Comparison of ENCODE assay signal across 8 mouse cellular contexts in genomic region chr11:62249266-62250037, GRCm38 (mm10). TPM values are rescaled to one million over a fixed set of nuclear protein-coding genes. Genes with fewer than 3 reads are reported as not detected.
A peak's percentile ranks its signal among the peaks of the same experiment; 100 is the strongest.
DNase-seq lines count a peak whose midpoint lies in the region; ATAC-seq lines count a peak whose summit lies in the region.

No protein-coding gene starts in this region.

- WGBS in neural tube, embryonic 11.5 days, result 3% methylated on average over 35 of the region's 35 CpGs
- WGBS in forebrain, embryonic 10.5 days, result 3% methylated on average over 35 of the region's 35 CpGs
- WGBS in intestine, embryonic 15.5 days, result 6% methylated on average over 35 of the region's 35 CpGs
- 6% methylated on average over 35 of the region's 35 CpGs for whole genome bisulfite sequencing in liver, embryonic 16.5 days (ENCODE audit: insufficient replicate concordance)
- 2% methylated on average over 35 of the region's 35 CpGs for WGBS in neural tube, embryonic 14.5 days

- ATAC-seq in neural tube, embryonic 11.5 days (ENCODE audit: insufficient read depth, low FRiP score, low TSS enrichment), result no peak
- ATAC-seq in intestine, embryonic 15.5 days, result peak; percentile 33
- ATAC-seq in liver, embryonic 16.5 days (ENCODE audit: low read depth), result no peak
- ATAC-seq in neural tube, embryonic 14.5 days (ENCODE audit: low read depth), result peak; percentile 10; the same call in 1 of the 2 replicates

- H3K27me3 ChIP-seq in neural tube, embryonic 11.5 days (ENCODE audit: control insufficient read depth, insufficient read depth, low read length), result peaks cover 12% of the 10 kb centered on the region
- H3K27me3 ChIP-seq in forebrain, embryonic 10.5 days (ENCODE audit: poor library complexity, severe bottlenecking), result peaks cover 60% of the 10 kb centered on the region
- H3K27me3 ChIP-seq in intestine, embryonic 15.5 days (replicated peaks), result peaks cover 7% of the 10 kb centered on the region; the same call in 1 of the 2 replicates
- H3K27me3 ChIP-seq in liver, embryonic 16.5 days (ENCODE audit: control insufficient read depth, insufficient read depth, low read depth, low read length), result peaks cover 45% of the 10 kb centered on the region
- peaks cover 17% of the 10 kb centered on the region; the same call in 1 of the 2 replicates for H3K27me3 ChIP-seq in neural tube, embryonic 14.5 days (ENCODE audit: control insufficient read depth, insufficient read depth, low read length)

- no peaks in the 10 kb centered on the region for H3K4me1 ChIP-seq in neural tube, embryonic 11.5 days (ENCODE audit: control insufficient read depth, insufficient read depth, low read length)
- H3K4me1 ChIP-seq in forebrain, embryonic 10.5 days, result peaks cover 37% of the 10 kb centered on the region
- peaks cover 20% of the 10 kb centered on the region for H3K4me1 ChIP-seq in intestine, embryonic 15.5 days (replicated peaks)
- H3K4me1 ChIP-seq in liver, embryonic 16.5 days (ENCODE audit: control insufficient read depth, low read depth, low read length), result peaks cover 7% of the 10 kb centered on the region
- no peaks in the 10 kb centered on the region for H3K4me1 ChIP-seq in neural tube, embryonic 14.5 days (ENCODE audit: control insufficient read depth, insufficient read depth, low read length)

- no peaks in the 10 kb centered on the region for H3K9me3 ChIP-seq in neural tube, embryonic 11.5 days (ENCODE audit: control insufficient read depth, low read length)
- peaks cover 15% of the 10 kb centered on the region; the same call in 1 of the 2 replicates for H3K9me3 ChIP-seq in forebrain, embryonic 10.5 days
- no peaks in the 10 kb centered on the region for H3K9me3 ChIP-seq in intestine, embryonic 15.5 days
- H3K9me3 ChIP-seq in liver, embryonic 16.5 days (replicated peaks; ENCODE audit: control insufficient read depth, low read length), result no peaks in the 10 kb centered on the region
- no peaks in the 10 kb centered on the region for H3K9me3 ChIP-seq in neural tube, embryonic 14.5 days (ENCODE audit: control insufficient read depth, low read length)

- H3K4me2 ChIP-seq in neural tube, embryonic 11.5 days (ENCODE audit: low read depth), result peak overlapping the region; percentile 100
- H3K4me2 ChIP-seq in intestine, embryonic 15.5 days (replicated peaks), result peak overlapping the region; percentile 100
- H3K4me2 ChIP-seq in liver, embryonic 16.5 days (ENCODE audit: low read depth, low read length), result peak overlapping the region; percentile 91
- peak overlapping the region; percentile 99 for H3K4me2 ChIP-seq in neural tube, embryonic 14.5 days (ENCODE audit: low read depth, low read length)

- H3K27ac ChIP-seq in neural tube, embryonic 11.5 days (ENCODE audit: low read depth, low read length), result no peak overlapping the region
- peak overlapping the region; percentile 78 for H3K27ac ChIP-seq in forebrain, embryonic 10.5 days
- H3K27ac ChIP-seq in intestine, embryonic 15.5 days, result no peak overlapping the region
- no peak overlapping the region for H3K27ac ChIP-seq in liver, embryonic 16.5 days (ENCODE audit: low read length)
- H3K27ac ChIP-seq in neural tube, embryonic 14.5 days (ENCODE audit: low read depth, low read length), result no peak overlapping the region

- H3K36me3 ChIP-seq in neural tube, embryonic 11.5 days (ENCODE audit: control insufficient read depth, insufficient read depth, low read length), result no peaks in the 10 kb centered on the region
- no peaks in the 10 kb centered on the region for H3K36me3 ChIP-seq in forebrain, embryonic 10.5 days (replicated peaks)
- no peaks in the 10 kb centered on the region for H3K36me3 ChIP-seq in intestine, embryonic 15.5 days
- H3K36me3 ChIP-seq in liver, embryonic 16.5 days (ENCODE audit: control insufficient read depth, insufficient read depth), result no peaks in the 10 kb centered on the region
- H3K36me3 ChIP-seq in neural tube, embryonic 14.5 days (ENCODE audit: control insufficient read depth, insufficient read depth, low read length), result no peaks in the 10 kb centered on the region

- DNase-seq in neural tube, embryonic 11.5 days (ENCODE audit: low spot score), result peak; percentile 58
- no peak for DNase-seq in neural tube, embryonic 10.5 days (ENCODE audit: extremely low spot score, low spot score)
- DNase-seq in adrenal gland, postnatal 14 days, result peak; percentile 36
- DNase-seq in forebrain, embryonic 10.5 days (ENCODE audit: extremely low spot score, low spot score), result no peak
- no peak for DNase-seq in layer of hippocampus, postnatal 36 days

- H3K9ac ChIP-seq in neural tube, embryonic 11.5 days (ENCODE audit: low read length), result peak overlapping the region; percentile 49
- H3K9ac ChIP-seq in intestine, embryonic 15.5 days, result peak overlapping the region; percentile 64
- no peak overlapping the region for H3K9ac ChIP-seq in liver, embryonic 16.5 days (ENCODE audit: low read depth, low read length)
- H3K9ac ChIP-seq in neural tube, embryonic 14.5 days (replicated peaks; ENCODE audit: low read depth, low read length), result peak overlapping the region; percentile 51

- peak overlapping the region; percentile 62 for H3K4me3 ChIP-seq in neural tube, embryonic 11.5 days (ENCODE audit: low read depth, low read length)
- H3K4me3 ChIP-seq in forebrain, embryonic 10.5 days, result peak overlapping the region; percentile 76
- peak overlapping the region; percentile 65 for H3K4me3 ChIP-seq in intestine, embryonic 15.5 days (replicated peaks)
- H3K4me3 ChIP-seq in liver, embryonic 16.5 days (ENCODE audit: low read depth, low read length), result peak overlapping the region; percentile 61
- H3K4me3 ChIP-seq in neural tube, embryonic 14.5 days (ENCODE audit: low read depth, low read length), result peak overlapping the region; percentile 64

RNA-seq across cellular contexts. Expression of gene Adora2b, which starts 0.7 kb away (rescaled TPM):
- 5.2 and 6.2 TPM in 2 replicates for polyA plus RNA-seq in neural tube, embryonic 11.5 days (2014; fragmentation: Nextera tagmentation; extraction: Ambion mirVana)
- total RNA-seq in adrenal gland, postnatal 14 days (2021), result 0.22 TPM in 1 of 2 replicates, not detected in the other
- 4.6 and 5.0 TPM in 2 replicates for polyA plus RNA-seq in forebrain, embryonic 10.5 days (2016; fragmentation: Nextera tagmentation; extraction: Ambion mirVana)
- 6.9 and 7.0 TPM in 2 replicates for polyA plus RNA-seq in intestine, embryonic 15.5 days (2015; fragmentation: Nextera tagmentation; extraction: Ambion mirVana)
- polyA plus RNA-seq in liver, embryonic 16.5 days (2015; fragmentation: Nextera tagmentation; extraction: Ambion mirVana), result 0.56 and 0.60 TPM in 2 replicates
- polyA plus RNA-seq in neural tube, embryonic 14.5 days (2014; fragmentation: Nextera tagmentation; extraction: Ambion mirVana), result 3.8 and 5.4 TPM in 2 replicates
- 1 to 10 TPM; 6.9 to 7.3 TPM for total RNA-seq in layer of hippocampus, postnatal 36 days (2021)

RNA-seq across cellular contexts. Expression of gene Zswim7, which starts 31.7 kb away (rescaled TPM):
- polyA plus RNA-seq in neural tube, embryonic 11.5 days (2014; fragmentation: Nextera tagmentation; extraction: Ambion mirVana), result 19.0 and 19.7 TPM in 2 replicates
- 17.6 and 20.1 TPM in 2 replicates for total RNA-seq in adrenal gland, postnatal 14 days (2021)
- polyA plus RNA-seq in forebrain, embryonic 10.5 days (2016; fragmentation: Nextera tagmentation; extraction: Ambion mirVana), result 13.6 and 15.1 TPM in 2 replicates
- 24.4 and 24.5 TPM in 2 replicates for polyA plus RNA-seq in intestine, embryonic 15.5 days (2015; fragmentation: Nextera tagmentation; extraction: Ambion mirVana)
- 7.3 and 8.2 TPM in 2 replicates for polyA plus RNA-seq in liver, embryonic 16.5 days (2015; fragmentation: Nextera tagmentation; extraction: Ambion mirVana)
- 21.0 and 22.0 TPM in 2 replicates for polyA plus RNA-seq in neural tube, embryonic 14.5 days (2014; fragmentation: Nextera tagmentation; extraction: Ambion mirVana)
- 10 to 100 TPM; 11.9 to 14.6 TPM for total RNA-seq in layer of hippocampus, postnatal 36 days (2021)

RNA-seq across cellular contexts. Expression of gene Ttc19, which starts 31.8 kb away (rescaled TPM):
- 17.5 and 18.0 TPM in 2 replicates for polyA plus RNA-seq in neural tube, embryonic 11.5 days (2014; fragmentation: Nextera tagmentation; extraction: Ambion mirVana)
- 31.1 and 31.5 TPM in 2 replicates for total RNA-seq in adrenal gland, postnatal 14 days (2021)
- polyA plus RNA-seq in forebrain, embryonic 10.5 days (2016; fragmentation: Nextera tagmentation; extraction: Ambion mirVana), result 16.2 and 17.2 TPM in 2 replicates
- polyA plus RNA-seq in intestine, embryonic 15.5 days (2015; fragmentation: Nextera tagmentation; extraction: Ambion mirVana), result 17.8 and 19.2 TPM in 2 replicates
- 3.2 and 3.4 TPM in 2 replicates for polyA plus RNA-seq in liver, embryonic 16.5 days (2015; fragmentation: Nextera tagmentation; extraction: Ambion mirVana)
- 42.3 and 47.8 TPM in 2 replicates for polyA plus RNA-seq in neural tube, embryonic 14.5 days (2014; fragmentation: Nextera tagmentation; extraction: Ambion mirVana)
- 10 to 100 TPM; 86.1 to 88.1 TPM for total RNA-seq in layer of hippocampus, postnatal 36 days (2021)

Comparison
In these comparisons a context has a peak if more than half of its experiments do, and no peak if none do; other contexts are left out.
1. ATAC-seq: peak in intestine, embryonic 15.5 days (single experiment) and neural tube, embryonic 14.5 days (single experiment); none in neural tube, embryonic 11.5 days (single experiment) and liver, embryonic 16.5 days (single experiment).
2. DNase-seq: peak in neural tube, embryonic 11.5 days (single experiment) and adrenal gland, postnatal 14 days (single experiment); none in neural tube, embryonic 10.5 days (single experiment), forebrain, embryonic 10.5 days (single experiment) and layer of hippocampus, postnatal 36 days (0 of 2).
3. Peak in every context shown above with its lines, with median percentiles within 50 percentile points of each other: H3K4me2 ChIP-seq and H3K4me3 ChIP-seq.